ENCODE assay signal across 9 mouse cellular contexts in the genomic region with DNA sequence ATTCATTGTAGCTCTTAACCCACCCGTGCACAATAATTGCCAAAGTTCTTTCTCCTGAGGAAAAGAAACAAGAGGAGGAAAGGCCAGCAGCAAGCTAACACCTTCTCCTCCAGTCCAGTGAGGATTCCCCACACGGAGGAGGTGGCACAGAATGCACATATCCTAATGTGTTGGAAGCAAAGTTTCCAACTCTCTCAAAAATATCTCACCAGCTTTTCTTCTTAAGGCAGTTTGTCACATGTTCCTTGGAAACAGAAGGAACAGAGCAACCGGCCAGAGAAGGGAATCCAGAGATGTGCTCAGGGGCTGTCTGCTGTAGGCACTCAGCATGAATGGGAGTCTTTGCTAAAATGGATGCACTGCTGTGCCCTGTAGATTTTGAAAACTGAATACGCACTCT.
"Had no signal": no experiment of that assay in that cellular context is flagged by ENCODE, and none has a peak within 500 bp of the region (broad histone marks: within the 10 kb centered on the region; RNA-seq: fewer than 3 reads in every experiment).

No protein-coding gene starts in this region.

- DNase-seq: kidney, adult 18-20 months; kidney, adult 9 months; kidney, postnatal 14 days; kidney, postnatal 4 days; left cerebral cortex, postnatal 4 days; liver, postnatal 0 days; lung, embryonic 14.5 days; thymus, adult 18-20 months; thymus, postnatal 36 days had no signal
